Mouse (Mus musculus) frontal cortex, adult 2 months (tissue): Measurements from ENCODE around the gene Tnfaip8l1. TPM values are rescaled to one million over a fixed set of nuclear protein-coding genes. Genes with fewer than 3 reads are reported as not detected.
A peak's percentile ranks its signal among the peaks of the same experiment; 100 is the strongest.

Experiments
- DNase-seq, 2 experiments: peaks; one replicate each; pipeline ENCODE4 v3.0.0; 2022; ENCODE audit warnings: low spot score in 1 of 2; ENCODE audit errors: extremely low spot score in 1 of 2
- polyA plus RNA-seq: library from polyadenylated mRNA; depleted of rRNA; stranded (reverse); fragments of >200 nt; gene quantifications from 2 replicates; pipeline ENCODE4 v1.2.3, GENCODE M21; 2012; rRNA removed

Gene Tnfaip8l1
- polyA plus RNA-seq = 6.6 TPM in 2 replicates

GRCm38 (mm10) chr17:56162231-56162774, at the start of gene Tnfaip8l1:
Gene Tnfaip8l1 (plus strand): TSS chr17:56162477.
- DNase-seq = peak; percentile 93 to 97

- no peak for DNase-seq
These were observed 49.5 kb upstream of the Tnfaip8l1 start for GRCm38 (mm10) chr17:56112743-56113142.

- DNase-seq = no peak
These were observed 46.1 kb upstream of the Tnfaip8l1 start for GRCm38 (mm10) chr17:56116193-56116592.

DNA sequence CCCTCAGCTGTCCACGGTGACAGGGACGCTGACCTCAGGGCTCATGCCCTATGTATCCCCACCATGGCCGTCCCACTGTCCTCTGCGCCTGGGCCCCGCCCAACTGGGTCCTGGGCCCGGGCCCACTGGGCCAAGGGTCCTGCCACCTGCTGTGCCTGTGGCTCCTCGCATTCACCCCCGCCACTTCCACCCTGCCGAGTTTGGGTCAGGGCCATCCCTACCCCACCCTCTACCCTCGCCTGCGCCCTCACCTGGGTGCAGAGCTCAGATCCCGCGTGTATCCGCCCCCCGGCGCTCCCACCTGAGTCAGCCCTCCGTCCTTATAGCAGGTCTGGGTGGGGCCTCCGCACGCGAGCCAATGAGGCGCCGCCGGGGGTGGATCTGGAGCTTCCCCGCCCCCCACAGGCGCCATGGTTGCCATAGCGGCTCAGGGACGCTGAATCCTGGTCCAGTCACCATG, 45.0 kb upstream of the Tnfaip8l1 start, which contains the start of gene Plin5:
Plin5 (minus strand) TSS at position 346 of the 460 bp plus-strand sequence.
- DNase-seq = peak in 1 of 2 experiments; percentile 57

DNA sequence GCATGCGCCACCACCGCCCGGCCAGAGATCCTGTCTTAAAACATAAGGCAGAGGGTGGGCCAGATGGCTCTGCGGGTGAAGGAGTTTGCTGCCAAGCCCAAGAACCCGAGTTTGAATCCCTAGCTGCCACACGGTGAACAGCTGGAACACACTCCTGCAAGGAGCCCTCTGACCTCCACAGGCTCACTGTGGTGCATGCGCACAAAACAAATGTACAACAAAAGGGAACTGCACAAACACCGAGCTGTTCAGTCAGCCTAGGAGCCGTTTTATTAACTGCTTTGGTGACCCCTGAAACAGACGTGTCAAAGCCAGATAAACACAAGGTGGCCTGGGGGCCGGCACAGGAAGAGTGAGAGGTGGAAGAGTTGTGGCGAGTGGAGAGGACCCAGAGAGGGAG, 42.8 kb upstream of the Tnfaip8l1 start:
- DNase-seq = no peak

- no peak for DNase-seq
These were observed 42.0 kb upstream of the Tnfaip8l1 start for GRCm38 (mm10) chr17:56119981-56120880.

- no peak for DNase-seq
These were observed 40.5 kb upstream of the Tnfaip8l1 start, which contains the start of gene Lrg1 for GRCm38 (mm10) chr17:56121826-56122225. Gene Lrg1 (minus strand): TSS chr17:56122001.

DNA sequence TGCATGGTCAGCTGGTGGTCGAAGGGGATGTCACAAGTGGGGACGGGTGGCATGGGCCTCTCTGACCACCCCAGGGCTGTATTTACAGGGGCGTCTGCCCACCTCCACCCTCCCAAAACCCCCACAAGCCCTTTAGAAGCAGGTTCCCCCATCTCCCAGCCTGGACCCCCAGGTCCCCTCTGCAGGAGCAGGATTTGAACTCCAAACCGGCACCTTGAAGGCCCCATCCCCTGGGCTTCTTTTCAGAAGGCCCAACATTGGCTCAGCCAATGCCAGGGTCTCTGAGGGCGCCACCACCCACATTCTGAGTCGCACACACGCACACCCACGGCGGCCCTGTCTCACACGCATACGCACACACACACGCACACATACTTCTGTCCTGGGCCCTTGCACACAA, 39.1 kb upstream of the Tnfaip8l1 start:
- no peak for DNase-seq

GRCm38 (mm10) chr17:56123681-56124340, 38.5 kb upstream of the Tnfaip8l1 start:
- no peak for DNase-seq

DNA sequence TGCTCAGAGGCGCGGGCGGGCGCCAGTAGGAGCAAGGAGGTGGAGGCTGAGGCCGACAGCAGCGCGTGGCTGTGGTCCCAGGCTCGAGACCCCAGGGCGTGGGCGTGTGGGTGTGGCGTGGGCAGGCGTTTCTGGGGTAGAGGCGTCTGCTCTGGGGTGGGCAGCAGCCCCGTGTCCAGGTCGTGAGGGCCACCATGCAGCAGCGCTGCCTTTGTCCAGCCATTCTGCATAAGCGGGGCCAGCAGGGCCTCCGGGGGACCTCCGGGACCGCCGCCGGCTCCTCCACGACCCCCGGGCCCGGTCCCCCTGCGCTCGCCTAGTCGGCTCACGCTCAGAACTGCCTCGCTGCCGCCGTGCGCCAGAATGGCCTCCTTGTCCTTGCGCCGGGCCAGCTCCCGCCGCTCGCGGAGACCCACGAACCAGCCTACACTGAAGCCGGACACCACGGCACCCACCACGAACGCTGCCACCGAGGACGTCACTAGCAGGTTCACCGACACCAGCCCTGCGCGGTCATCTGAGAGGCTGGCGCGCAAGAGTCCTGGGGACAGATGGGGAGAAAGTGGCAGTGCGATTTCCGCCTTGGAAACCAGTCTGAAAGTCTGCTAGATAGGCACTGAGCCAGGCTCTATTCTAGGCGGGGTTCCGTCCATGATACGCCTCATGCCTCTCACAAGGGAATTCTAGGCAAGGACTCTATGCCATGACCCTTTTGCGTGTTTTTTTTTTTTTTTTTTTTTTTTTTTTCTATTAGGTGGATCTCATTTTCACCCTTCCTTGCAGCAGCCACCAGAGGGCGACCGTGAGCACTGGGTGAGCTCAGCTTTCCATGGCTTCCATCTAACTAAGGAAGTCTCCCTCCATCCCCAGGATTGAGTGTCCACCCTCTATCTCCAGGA, 37.7 kb upstream of the Tnfaip8l1 start:
- DNase-seq = peak in 1 of 2 experiments; percentile 66

GRCm38 (mm10) chr17:56125276-56125630, 37.0 kb upstream of the Tnfaip8l1 start:
- DNase-seq = no peak

DNA sequence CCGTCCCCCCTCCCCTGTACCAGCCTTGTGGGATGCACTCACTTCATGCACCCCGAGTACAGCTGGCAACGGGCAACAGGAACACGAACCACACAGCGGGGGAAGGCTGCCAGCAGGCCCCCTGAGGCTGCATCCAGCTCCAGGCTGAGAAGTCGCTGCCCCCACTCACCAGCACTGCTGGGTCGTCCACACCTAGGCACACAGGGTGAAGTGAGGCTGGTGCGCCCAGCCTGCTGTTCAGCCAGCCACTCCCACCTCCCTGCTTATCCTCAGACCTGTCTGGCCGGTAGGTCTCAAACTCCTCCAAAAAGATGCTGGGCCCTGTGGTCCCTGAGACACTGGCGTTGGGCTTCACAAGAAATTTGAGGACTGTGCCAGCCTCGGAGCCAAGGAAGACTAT, 36.1 kb upstream of the Tnfaip8l1 start:
- DNase-seq = no peak

- no peak for DNase-seq
These were observed 34.0 kb upstream of the Tnfaip8l1 start for GRCm38 (mm10) chr17:56128246-56128645.

DNA sequence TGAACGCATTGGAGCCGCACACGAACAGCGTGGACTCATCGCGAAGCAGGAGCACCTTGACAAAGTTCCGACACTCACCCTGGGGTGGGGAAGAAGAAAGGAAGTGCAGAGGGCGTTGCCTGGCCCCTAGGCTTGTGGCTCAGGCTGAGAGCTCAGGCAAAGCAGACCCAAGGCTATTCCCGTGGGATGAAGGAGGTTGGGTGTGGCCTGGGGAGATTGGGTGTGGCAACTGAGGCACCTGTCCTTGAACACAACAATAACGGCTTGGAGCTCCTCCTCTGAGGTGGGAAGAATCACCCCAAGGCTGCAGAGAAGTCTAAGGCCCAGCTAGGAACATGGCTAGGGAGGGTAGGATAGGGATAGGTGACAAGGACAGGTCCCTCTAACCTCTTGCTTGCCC, 31.1 kb upstream of the Tnfaip8l1 start:
- no peak for DNase-seq

DNA sequence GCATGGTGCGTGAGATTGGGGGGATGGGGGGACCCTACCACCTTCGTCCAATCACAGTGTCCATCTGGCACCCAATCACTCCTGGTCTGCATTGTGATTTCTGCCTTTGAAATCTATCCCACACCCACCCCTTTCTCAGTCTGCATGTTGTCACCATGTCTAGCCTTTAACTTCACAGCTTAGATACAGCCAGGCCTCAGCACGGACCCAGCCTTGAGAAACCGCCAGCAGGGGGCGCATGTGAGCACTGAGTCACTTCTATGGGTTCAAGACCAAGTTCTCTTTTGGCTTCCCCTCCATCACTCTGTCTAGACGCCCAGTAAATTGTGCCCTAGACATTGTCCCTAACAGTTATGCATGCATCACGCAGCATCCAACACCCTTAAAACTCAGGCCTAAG, 30.5 kb upstream of the Tnfaip8l1 start:
- peak in 1 of 2 experiments; percentile 78 for DNase-seq

- DNase-seq = peak in 1 of 2 experiments; percentile 73
These were observed 29.6 kb upstream of the Tnfaip8l1 start for GRCm38 (mm10) chr17:56132661-56133060.

- no peak for DNase-seq
These were observed 28.6 kb upstream of the Tnfaip8l1 start for GRCm38 (mm10) chr17:56133457-56134363.

DNA sequence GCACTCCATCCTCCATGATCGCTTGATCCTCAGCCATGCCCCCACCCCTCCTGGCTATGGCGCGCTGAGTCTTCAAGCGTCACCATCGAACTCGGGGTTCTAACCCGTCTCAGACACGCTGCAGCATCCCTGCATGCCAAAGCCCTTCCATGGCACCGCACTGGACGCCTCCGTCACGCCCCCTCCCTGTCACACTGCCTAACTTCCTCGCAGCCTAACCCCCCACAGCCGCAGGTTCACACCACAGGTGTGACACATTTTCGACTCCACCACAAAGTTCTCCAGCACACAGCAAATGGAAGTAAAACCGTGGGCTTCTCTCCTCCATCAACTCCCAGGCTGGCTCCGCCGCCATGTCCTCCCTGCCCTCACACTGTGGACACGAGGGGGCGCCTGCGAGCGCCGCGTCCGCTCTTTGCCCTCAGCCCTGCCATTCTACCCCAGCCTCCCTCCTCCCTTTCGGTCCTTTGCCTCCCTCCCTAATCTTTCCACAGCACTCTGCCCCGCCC, 27.8 kb upstream of the Tnfaip8l1 start:
- DNase-seq = peak in 1 of 2 experiments; percentile 66

GRCm38 (mm10) chr17:56136558-56136957, 25.7 kb upstream of the Tnfaip8l1 start:
- DNase-seq = no peak
